Mouse (Mus musculus) gastrocnemius, postnatal 4 days (tissue): ENCODE data around the gene Itga8. TPM values are rescaled to one million over a fixed set of nuclear protein-coding genes. Genes with fewer than 3 reads are reported as not detected.

Experiments used
- DNase-seq, 2 experiments: peaks; one replicate each; pipeline ENCODE4 v3.0.0; 2021 to 2022; ENCODE audit warnings: low spot score in 2 of 2, mixed read lengths in 2 of 2
- long read RNA-seq, 2 experiments: library from polyadenylated mRNA; stranded (forward); transcript quantifications; one replicate each; pipeline ENCODE4 v2.0.0; 2021
- total RNA-seq, 2 experiments: library from RNA; stranded (reverse); gene quantifications; 2 replicates each; pipeline ENCODE4 v1.2.3; 2021

Gene Itga8
- total RNA-seq = 10 to 100 TPM; 11.3 to 13.1 TPM
- long read RNA-seq, experiment 1, full-length matches to known transcripts = 6 of 11 reads
- long read RNA-seq, experiment 1, partial matches to known transcripts = 2 of 11 reads
- long read RNA-seq, experiment 1, other reads (novel, unspliced or antisense) = 3 of 11 reads
- long read RNA-seq, experiment 2, full-length matches to known transcripts = 10 of 14 reads
- long read RNA-seq, experiment 2, partial matches to known transcripts = 3 of 14 reads
- long read RNA-seq, experiment 2, other reads (novel, unspliced or antisense) = 1 of 14 reads

- DNase-seq = peak; percentile 81 to 87
These were observed at the start of gene Itga8 for GRCm38 (mm10) chr2:12301431-12302170. Itga8 (minus strand) TSS chr2:12301922.

GRCm38 (mm10) chr2:12348914-12349313 is 47.2 kb upstream of the Itga8 start:
- no peak for DNase-seq

- DNase-seq = no peak
These were observed 30.2 kb upstream of the Itga8 start for GRCm38 (mm10) chr2:12331962-12332361.

DNA sequence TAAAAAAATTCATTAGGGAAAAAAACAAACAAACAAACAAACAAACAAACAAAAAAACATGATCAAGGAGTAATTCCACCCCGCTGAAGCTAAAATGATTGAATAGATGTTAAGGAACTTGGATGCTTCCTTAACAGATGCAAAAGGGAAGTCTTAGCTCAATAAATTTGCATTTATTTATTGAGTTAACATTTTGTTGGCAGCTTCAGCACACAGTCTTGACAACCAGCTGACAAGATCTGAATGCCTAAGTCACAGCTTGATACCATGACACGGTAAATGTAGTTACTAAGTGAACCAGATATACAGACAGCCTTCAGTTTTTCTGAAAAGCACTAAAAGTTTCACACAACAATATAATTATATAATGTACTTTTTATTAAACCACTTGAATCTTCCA is 27.9 kb upstream of the Itga8 start:
- DNase-seq = no peak

DNA sequence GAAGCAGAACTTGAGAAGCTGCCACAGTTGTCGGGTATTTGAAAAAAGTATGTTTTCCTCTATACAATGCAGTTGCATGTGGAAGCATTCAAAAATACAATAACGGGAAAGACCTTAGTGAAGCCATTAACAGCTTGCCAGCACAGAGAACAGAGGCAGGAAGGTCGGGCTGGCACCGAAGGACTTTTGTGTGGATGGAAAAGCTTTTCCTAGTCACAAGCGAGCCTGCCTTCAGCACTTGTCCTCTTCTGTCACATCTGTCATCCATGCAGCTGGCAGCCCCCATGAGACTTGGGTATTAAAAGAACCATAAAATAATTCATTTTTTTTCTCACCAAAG is 27.3 kb upstream of the Itga8 start:
- no peak for DNase-seq

- no peak for DNase-seq
These were observed 26.8 kb upstream of the Itga8 start for GRCm38 (mm10) chr2:12328355-12329067.

DNA sequence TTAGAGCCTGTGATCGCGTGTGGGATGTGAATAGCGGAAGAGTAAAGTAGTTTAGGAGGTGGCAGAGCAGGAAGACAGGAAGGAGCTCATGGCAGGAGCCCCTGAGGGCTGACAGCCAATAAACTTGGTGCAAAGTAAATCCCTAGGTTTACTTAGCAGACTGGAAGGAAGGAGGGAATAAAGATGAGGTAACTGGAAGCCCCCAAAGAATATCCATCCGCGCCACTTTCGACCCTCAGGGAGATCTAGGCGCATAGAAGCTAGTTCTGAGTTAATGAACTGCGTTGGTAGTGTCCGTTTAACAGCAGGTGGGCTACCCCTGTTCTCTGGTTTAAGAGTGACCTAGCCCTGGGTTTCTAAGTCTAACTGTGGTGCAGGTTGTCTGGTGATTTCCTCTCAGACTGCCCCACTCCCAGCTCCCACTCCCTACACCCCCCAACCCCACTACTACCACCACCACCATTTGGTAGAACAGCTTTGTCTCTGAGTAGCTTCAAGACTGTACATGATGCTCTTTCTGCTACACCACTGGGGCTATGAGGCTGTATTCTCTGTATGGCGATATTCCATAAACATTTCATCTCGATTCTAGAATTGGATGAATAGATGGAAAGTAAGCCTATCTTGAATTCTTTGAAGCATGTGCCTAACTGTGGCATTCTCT is 26.1 kb upstream of the Itga8 start:
- DNase-seq = no peak

DNA sequence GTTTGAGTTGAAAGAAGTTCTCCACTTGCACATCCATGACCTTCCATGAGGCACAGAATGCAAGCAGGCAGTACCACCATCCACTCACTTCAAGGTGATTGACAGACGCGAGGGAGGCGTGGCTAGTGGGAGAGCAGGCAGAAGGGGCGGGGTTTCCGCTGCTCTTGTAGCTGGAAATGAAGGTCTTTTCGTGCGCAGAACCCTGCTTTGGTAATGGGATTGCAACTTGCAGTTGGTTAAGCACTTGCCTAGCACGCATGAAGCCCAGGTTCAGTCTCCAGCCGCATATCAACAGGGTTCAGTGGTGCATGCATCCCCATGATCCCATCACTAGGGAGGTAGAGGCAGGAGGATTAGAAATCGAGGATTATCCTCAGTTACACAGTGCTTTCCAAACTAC is 25.5 kb upstream of the Itga8 start:
- no peak for DNase-seq

GRCm38 (mm10) chr2:12325868-12326267 is 24.1 kb upstream of the Itga8 start:
- no peak for DNase-seq

- DNase-seq = peak; percentile 29 to 77
These were observed 23.7 kb upstream of the Itga8 start for GRCm38 (mm10) chr2:12325417-12325816.

DNA sequence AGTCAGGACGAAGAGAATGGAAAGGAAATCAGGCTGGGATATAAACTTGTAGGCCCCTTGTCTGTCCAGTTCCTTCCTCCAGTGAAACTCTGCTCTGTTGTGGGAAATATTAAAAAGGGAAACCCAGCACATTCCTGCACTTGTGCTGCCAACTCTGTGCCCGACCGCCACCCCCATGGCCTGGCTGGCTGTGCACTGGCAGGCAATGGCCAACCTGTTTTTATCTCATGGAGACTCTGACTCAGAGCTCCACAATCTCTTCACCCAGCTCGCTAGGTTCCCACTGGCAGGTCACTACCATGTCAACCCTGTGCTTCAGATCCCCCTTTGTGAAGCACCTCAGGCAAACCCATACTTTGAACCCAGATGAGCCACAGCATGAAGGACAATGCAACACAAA is 19.2 kb upstream of the Itga8 start:
- no peak for DNase-seq

DNA sequence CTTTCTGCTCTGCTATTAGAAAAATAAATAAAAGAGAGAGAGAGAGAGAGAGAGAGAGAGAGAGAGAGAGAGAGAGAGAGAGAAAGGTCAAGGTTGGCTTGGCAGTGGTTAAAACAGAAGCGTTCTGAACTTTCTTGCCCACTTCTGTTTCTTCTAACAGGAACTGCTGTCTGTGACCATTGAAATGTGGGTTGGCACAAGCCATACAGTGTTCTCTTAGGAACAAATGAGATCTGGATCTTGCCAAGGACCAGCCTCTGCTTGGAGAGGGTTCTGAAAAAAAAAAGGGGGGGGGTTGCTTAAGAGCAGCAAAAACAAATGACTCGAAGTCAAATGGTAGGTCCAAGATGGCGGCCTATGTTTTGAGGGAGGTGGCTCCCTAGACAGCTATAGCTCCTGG is 17.0 kb upstream of the Itga8 start:
- DNase-seq = no peak

DNA sequence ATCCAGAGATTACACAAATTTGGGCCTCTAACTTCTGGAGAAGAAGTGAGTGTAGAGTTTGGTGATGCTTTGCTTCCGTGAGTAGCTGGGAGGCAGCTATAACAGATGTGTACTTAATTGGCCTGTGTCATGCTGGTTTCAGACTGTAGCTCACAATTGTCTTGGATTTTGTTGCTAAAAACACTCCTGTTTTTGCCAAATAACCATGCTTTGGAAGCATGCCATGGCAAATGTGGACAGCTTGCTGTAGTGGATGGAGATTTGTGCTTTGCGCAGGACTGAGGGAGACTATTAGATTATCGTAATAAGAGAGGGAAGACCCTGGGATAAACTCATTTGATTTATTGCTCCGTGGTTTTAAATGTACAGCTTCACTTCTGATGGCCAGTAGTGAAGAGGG is 16.3 kb upstream of the Itga8 start:
- DNase-seq = peak in 1 of 2 experiments; percentile 31

DNA sequence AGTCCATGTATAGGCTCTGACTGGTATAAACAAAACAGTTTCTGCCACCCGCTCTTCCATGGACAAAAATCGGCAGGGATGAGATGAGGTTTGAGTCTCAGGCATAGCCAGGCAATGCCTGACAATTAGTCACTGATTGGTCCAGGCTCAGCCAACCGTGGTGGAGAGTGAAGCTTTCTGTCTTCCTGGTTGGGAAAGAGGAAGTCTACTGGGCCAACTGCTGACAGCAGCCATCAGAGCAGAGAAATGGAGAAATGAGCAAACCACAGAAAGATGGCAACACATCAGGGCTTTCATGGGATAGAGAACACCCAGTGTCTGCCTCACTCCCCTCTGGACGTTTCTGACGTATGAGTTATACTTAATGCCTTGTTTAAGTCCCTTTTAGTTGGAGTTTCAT is 15.6 kb upstream of the Itga8 start:
- no peak for DNase-seq

DNA sequence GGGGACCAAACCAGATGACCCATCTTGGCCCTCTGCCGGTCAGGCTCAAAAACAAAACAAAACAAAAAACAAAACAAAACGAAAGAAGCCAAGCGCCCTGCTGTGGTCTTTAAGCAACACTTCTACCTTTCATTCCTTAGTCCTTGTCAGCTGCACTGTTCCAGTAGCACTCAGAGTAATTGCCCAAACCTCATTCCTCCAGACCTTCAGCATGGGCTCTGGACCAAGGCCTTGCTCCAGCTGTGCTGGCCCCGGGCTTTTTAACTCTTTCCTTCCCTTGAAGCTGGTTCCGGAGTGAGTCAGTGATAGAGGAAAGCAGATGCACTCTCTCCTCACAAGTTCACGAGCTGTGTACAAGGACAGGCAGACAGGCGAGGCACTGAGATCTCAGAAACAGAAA is 14.6 kb upstream of the Itga8 start:
- peak; percentile 51 to 70 for DNase-seq

DNA sequence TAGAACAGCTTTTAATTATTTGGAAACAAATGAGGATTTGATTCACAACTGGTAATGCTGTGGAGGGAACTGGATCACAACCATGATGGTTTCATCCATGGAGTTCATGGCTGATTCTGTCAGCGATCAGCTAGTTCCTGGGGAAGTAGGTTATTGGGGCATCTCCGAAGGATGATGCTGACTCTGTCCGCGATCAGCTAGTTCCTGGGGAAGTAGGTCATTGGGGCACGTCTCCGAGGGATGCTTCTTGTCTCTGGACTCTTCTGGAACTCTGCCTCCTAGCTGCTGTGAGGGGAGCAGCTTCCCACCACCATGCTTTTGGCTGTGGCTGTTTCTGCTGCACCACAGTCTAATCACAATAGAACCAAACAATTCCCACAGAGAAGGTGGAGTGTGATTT is 12.3 kb upstream of the Itga8 start:
- no peak for DNase-seq

- no peak for DNase-seq
These were observed 6.7 kb upstream of the Itga8 start for GRCm38 (mm10) chr2:12308466-12308865.

- DNase-seq = no peak
These were observed 5.6 kb upstream of the Itga8 start for GRCm38 (mm10) chr2:12307311-12307710.

- DNase-seq = no peak
These were observed 3.4 kb upstream of the Itga8 start for GRCm38 (mm10) chr2:12305064-12305650.

DNA sequence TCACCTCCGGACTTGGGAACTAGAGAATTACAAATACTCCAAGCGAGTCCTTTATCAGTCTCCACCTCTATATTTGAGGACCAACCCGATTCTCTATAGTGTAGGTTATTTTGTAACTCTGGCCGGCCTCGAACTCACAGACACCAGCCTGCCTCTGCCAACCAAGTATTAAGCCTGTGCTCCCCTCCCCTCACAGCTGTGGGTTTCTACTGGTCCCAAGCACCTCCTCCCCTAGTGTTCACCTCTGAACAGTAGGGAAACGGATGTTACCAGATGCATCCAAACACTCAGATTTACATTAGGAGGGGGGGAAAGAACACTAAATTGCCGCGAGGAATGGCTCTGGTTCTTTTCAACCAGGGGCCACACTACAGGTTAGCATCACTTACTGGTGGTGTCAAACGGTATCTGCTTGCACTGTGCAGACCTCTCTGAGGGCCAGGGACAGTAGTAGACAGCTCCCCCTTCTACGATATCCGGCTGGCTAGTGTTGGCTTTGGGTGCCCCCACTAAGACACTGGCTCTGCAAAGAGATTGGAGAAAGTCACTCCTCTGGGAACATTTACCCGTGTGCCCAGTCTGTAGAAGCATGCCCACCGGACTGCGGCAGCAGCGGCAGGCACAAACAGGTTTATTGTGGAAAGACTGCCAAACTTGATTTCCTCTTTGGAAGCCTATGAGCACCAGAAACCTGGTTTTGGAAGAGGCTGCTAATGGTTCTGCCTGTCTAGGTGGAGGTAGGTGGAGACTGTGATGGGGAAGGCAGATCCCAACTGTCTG is 1.1 kb downstream of the Itga8 start:
- DNase-seq = no peak

GRCm38 (mm10) chr2:12297287-12297686 is 4.4 kb downstream of the Itga8 start:
- no peak for DNase-seq
